Mouse (Mus musculus): ENCODE measurements around the gene Gadd45b. TPM values are rescaled to one million over a fixed set of nuclear protein-coding genes. Genes with fewer than 3 reads are reported as not detected.

Gene Gadd45b
- polyA plus RNA-seq, 1 experiment, result 30.6 TPM

DNA sequence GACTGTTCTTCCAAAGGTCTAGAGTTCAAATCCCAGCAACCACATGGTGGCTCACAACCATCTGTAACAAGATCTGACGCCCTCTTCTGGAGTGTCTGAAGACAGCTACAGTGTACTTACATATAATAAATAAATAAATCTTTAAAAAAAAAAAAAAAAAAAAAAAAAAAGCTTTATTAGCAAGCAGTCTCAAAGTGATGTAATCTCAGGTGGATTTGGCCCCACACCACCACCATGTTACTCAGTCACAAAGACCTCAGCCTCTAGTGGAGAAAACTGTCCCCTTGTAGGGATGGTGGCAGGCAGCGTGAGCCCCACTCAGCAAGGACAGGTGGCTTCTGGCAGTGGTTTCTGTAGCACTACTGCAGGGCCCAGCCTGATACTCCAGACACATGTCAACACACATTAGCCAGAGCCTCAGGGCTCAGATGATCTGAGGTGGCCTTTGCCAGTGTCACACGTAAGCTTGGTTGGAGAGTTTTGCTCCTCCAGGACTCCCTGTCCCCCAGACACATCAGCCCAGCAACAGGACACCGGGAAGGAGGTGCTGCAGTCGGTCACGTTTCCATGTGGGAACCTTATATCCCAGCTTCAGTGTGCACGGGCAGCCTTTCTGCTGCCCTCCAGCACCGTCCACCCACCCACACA, 16.4 kb upstream of the Gadd45b start:
- no peak for TF ChIP-seq POLR2A (IDR thresholded peaks at IDR 0.05; ENCODE audit: borderline replicate concordance, insufficient read depth, low read length)
- no peak for TF ChIP-seq CTCF (IDR thresholded peaks at IDR 0.05; ENCODE audit: borderline replicate concordance, insufficient read depth, low read depth, low read length)
- Histone ChIP-seq H3K27ac (ENCODE audit: insufficient read depth, low read length) (peak overlapping the region; percentile 81), H3K27me3 (ENCODE audit: control insufficient read depth, insufficient read depth, low read length) (no peaks in the 10 kb centered on the region), H3K4me3 (replicated peaks; ENCODE audit: insufficient read depth, low read depth, low read length) (no peak overlapping the region), H3K4me1 (ENCODE audit: control insufficient read depth, insufficient read depth, low read length) (peaks cover 47% of the 10 kb centered on the region)
- no peak for DNase-seq
- 30% methylated on average over 7 of the region's 8 CpGs for WGBS

DNA sequence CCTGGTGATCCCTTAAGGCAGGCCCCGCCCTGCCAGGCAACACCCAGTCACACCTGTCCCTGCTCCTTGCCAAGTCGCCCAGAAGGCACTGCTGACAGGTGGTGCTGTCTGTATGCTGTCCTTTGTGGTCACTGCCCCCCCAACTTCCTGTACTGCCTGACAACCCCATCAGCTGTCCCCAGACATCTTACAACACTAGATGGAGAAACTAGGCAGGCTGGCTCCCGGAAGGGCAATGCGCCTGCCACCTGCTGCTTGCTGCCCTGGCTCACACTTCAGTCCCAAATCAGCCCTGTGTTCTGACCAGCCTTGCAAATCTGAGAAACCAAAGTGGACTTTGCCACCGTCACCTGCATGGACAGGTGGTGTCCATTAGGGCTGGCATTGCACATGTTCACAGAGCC, 15.6 kb upstream of the Gadd45b start:
- Histone ChIP-seq H3K27me3 (ENCODE audit: control insufficient read depth, insufficient read depth, low read length) (no peaks in the 10 kb centered on the region), H3K4me3 (replicated peaks; ENCODE audit: insufficient read depth, low read depth, low read length) (no peak overlapping the region), H3K4me1 (ENCODE audit: control insufficient read depth, insufficient read depth, low read length) (peaks cover 47% of the 10 kb centered on the region), H3K27ac (ENCODE audit: insufficient read depth, low read length) (peak overlapping the region; percentile 81)
- DNase-seq, result peak; percentile 84 to 91
- WGBS, result 7% methylated on average over 5 of the region's 5 CpGs
- TF ChIP-seq POLR2A (IDR thresholded peaks at IDR 0.05; ENCODE audit: borderline replicate concordance, insufficient read depth, low read length) (no peak), CTCF (IDR thresholded peaks at IDR 0.05; ENCODE audit: borderline replicate concordance, insufficient read depth, low read depth, low read length) (no peak)

DNA sequence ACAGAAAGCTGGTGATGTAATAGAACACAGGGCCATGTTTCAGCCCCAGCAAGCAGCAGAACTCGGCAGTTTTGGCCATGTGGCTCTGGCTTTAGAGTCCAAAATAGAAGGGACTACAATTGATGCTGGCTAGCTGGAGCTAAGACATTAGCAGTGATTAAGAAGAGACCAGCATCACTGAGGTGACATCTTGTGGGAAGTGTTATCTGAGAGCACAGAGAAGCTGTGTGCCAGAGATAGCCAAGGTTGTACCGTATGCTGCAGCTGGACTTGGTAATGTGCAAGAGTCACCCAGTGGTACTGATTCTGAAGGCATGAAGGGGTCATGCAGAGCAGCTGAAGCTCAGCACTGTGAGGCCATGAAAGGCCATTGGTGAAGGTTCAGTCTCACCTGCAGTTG, 14.6 kb upstream of the Gadd45b start:
- H3K4me1 ChIP-seq (ENCODE audit: control insufficient read depth, insufficient read depth, low read length), result peaks cover 43% of the 10 kb centered on the region
- WGBS, result 30% methylated on average over 2 of the region's 2 CpGs
- no peak for DNase-seq

DNA sequence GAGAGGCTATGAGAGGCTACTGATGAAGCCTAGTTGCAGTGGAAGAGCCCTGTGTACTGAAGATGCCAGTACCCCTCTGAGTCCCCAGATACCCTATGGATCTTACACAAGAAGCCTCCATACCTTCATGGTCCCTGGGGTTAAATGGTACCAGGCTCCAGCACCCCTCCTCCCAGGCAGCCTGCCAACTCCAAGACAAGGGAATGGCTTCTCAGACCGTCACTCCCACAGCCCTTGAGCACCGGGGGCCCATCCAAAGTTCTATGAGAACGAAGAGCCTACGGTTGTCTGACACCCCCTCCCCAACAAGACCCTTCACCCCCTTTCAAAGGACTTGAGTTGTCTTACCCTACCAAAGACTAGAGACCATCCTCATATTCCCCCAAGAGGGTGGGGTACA, 14.1 kb upstream of the Gadd45b start:
- H3K4me3 ChIP-seq (replicated peaks; ENCODE audit: insufficient read depth, low read depth, low read length), result no peak overlapping the region
- peaks cover 38% of the 10 kb centered on the region for H3K4me1 ChIP-seq (ENCODE audit: control insufficient read depth, insufficient read depth, low read length)
- TF ChIP-seq CTCF (IDR thresholded peaks at IDR 0.05; ENCODE audit: borderline replicate concordance, insufficient read depth, low read depth, low read length) (no peak), POLR2A (IDR thresholded peaks at IDR 0.05; ENCODE audit: borderline replicate concordance, insufficient read depth, low read length) (no peak)
- DNase-seq, result no peak
- 62% methylated on average over 4 of the region's 4 CpGs for WGBS
- no peaks in the 10 kb centered on the region for H3K27me3 ChIP-seq (ENCODE audit: control insufficient read depth, insufficient read depth, low read length)
- no peak overlapping the region for H3K27ac ChIP-seq (ENCODE audit: insufficient read depth, low read length)

More for the DNA sequence above, 14.6 kb upstream of the Gadd45b start:
- no peak overlapping the region for H3K4me3 ChIP-seq (replicated peaks; ENCODE audit: insufficient read depth, low read depth, low read length)
- no peak for TF ChIP-seq POLR2A (IDR thresholded peaks at IDR 0.05; ENCODE audit: borderline replicate concordance, insufficient read depth, low read length)
- no peak for TF ChIP-seq CTCF (IDR thresholded peaks at IDR 0.05; ENCODE audit: borderline replicate concordance, insufficient read depth, low read depth, low read length)
- no peaks in the 10 kb centered on the region for H3K27me3 ChIP-seq (ENCODE audit: control insufficient read depth, insufficient read depth, low read length)
- peak overlapping the region; percentile 66; the same call in 1 of the 2 replicates for H3K27ac ChIP-seq (ENCODE audit: insufficient read depth, low read length)

DNA sequence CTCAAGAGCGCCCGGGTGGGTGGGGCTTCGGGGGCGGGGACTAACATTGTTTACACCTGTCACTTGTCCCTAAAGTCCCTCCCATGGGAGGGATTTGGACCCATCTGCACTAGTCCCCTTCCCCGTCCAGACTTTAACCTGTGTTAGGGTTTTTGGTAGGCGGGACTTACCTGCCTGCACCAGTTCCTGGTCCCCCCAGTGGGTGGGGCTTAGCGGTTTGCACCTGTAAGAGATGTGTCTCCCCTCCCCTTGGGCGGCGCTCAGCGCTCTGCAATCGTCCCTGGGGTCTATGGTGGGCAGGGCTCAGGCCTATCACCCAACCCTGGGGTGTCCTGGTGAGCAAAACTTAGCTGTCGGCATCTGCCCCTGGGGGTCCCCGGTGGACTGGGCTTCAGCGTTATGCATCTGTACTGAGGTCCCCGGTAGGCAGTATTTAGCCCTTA, 12.5 kb upstream of the Gadd45b start:
- Histone ChIP-seq H3K4me1 (ENCODE audit: control insufficient read depth, insufficient read depth, low read length) (peaks cover 27% of the 10 kb centered on the region), H3K27me3 (ENCODE audit: control insufficient read depth, insufficient read depth, low read length) (no peaks in the 10 kb centered on the region), H3K4me3 (replicated peaks; ENCODE audit: insufficient read depth, low read depth, low read length) (peak overlapping the region; percentile 90), H3K27ac (ENCODE audit: insufficient read depth, low read length) (peak overlapping the region; percentile 79; the same call in 1 of the 2 replicates)
- 3% methylated on average over 15 of the region's 15 CpGs for WGBS
- peak; percentile 40 to 46 for DNase-seq
- TF ChIP-seq POLR2A (IDR thresholded peaks at IDR 0.05; ENCODE audit: borderline replicate concordance, insufficient read depth, low read length) (no peak), CTCF (IDR thresholded peaks at IDR 0.05; ENCODE audit: borderline replicate concordance, insufficient read depth, low read depth, low read length) (no peak)

GRCm38 (mm10) chr10:80917779-80918434, 12.0 kb upstream of the Gadd45b start, which contains the start of gene Lmnb2:
Gene Lmnb2 (minus strand): TSS chr10:80918245.
- Histone ChIP-seq H3K4me1 (ENCODE audit: control insufficient read depth, insufficient read depth, low read length) (peaks cover 23% of the 10 kb centered on the region), H3K27me3 (ENCODE audit: control insufficient read depth, insufficient read depth, low read length) (no peaks in the 10 kb centered on the region), H3K27ac (ENCODE audit: insufficient read depth, low read length) (peak within 1 kb of the TSS; percentile 79), H3K4me3 (replicated peaks; ENCODE audit: insufficient read depth, low read depth, low read length) (peak within 1 kb of the TSS; percentile 90)
- DNase-seq, result peak; percentile 86 to 90
- under 1% methylated on average over 61 of the region's 61 CpGs for WGBS
- peak; percentile 64; the same call in 1 of the 2 replicates for TF ChIP-seq POLR2A (IDR thresholded peaks at IDR 0.05; ENCODE audit: borderline replicate concordance, insufficient read depth, low read length)
- no peak for TF ChIP-seq CTCF (IDR thresholded peaks at IDR 0.05; ENCODE audit: borderline replicate concordance, insufficient read depth, low read depth, low read length)

GRCm38 (mm10) chr10:80921923-80922322, 8.0 kb upstream of the Gadd45b start:
- H3K4me3 ChIP-seq (replicated peaks; ENCODE audit: insufficient read depth, low read depth, low read length), result no peak overlapping the region
- TF ChIP-seq CTCF (IDR thresholded peaks at IDR 0.05; ENCODE audit: borderline replicate concordance, insufficient read depth, low read depth, low read length) (no peak), POLR2A (IDR thresholded peaks at IDR 0.05; ENCODE audit: borderline replicate concordance, insufficient read depth, low read length) (no peak)
- DNase-seq, result no peak
- no peaks in the 10 kb centered on the region for H3K27me3 ChIP-seq (ENCODE audit: control insufficient read depth, insufficient read depth, low read length)
- no peaks in the 10 kb centered on the region for H3K4me1 ChIP-seq (ENCODE audit: control insufficient read depth, insufficient read depth, low read length)
- H3K27ac ChIP-seq (ENCODE audit: insufficient read depth, low read length), result no peak overlapping the region
- WGBS, result 21% methylated on average over 16 of the region's 16 CpGs

- H3K27me3 ChIP-seq (ENCODE audit: control insufficient read depth, insufficient read depth, low read length), result no peaks in the 10 kb centered on the region
- TF ChIP-seq CTCF (IDR thresholded peaks at IDR 0.05; ENCODE audit: borderline replicate concordance, insufficient read depth, low read depth, low read length) (no peak), POLR2A (IDR thresholded peaks at IDR 0.05; ENCODE audit: borderline replicate concordance, insufficient read depth, low read length) (no peak)
- no peak for DNase-seq
- 49% methylated on average over 3 of the region's 3 CpGs for WGBS
- H3K27ac ChIP-seq (ENCODE audit: insufficient read depth, low read length), result no peak overlapping the region
- H3K4me1 ChIP-seq (ENCODE audit: control insufficient read depth, insufficient read depth, low read length), result no peaks in the 10 kb centered on the region
- H3K4me3 ChIP-seq (replicated peaks; ENCODE audit: insufficient read depth, low read depth, low read length), result no peak overlapping the region
These were observed 4.4 kb upstream of the Gadd45b start for GRCm38 (mm10) chr10:80925472-80925871.

Measured in cerebellum, adult 2 months (tissue).